Mouse (Mus musculus): ENCODE results near the gene Slc1a4.

GRCm38 (mm10) chr11:20347548-20347947 lies 15.0 kb upstream of the Slc1a4 start:
- no peak for TF ChIP-seq POLR2A (IDR thresholded peaks at IDR 0.05; ENCODE audit: insufficient read length, low read depth)
- no peak for TF ChIP-seq MYOG (IDR thresholded peaks at IDR 0.05; ENCODE audit: control insufficient read depth in 1 of 3, insufficient read depth in 1 of 3, insufficient read length in 2 of 3, low read depth in 2 of 3)
- TF ChIP-seq MAX (IDR thresholded peaks at IDR 0.05; ENCODE audit: low read depth), result no peak
- no peak for TF ChIP-seq USF1 (IDR thresholded peaks at IDR 0.05; ENCODE audit: low read depth)
- TF ChIP-seq TCF12 (IDR thresholded peaks at IDR 0.05; ENCODE audit: insufficient read depth, poor library complexity, severe bottlenecking), result no peak
- TF ChIP-seq CEBPB (IDR thresholded peaks at IDR 0.05; ENCODE audit: insufficient read depth, poor library complexity, severe bottlenecking), result no peak
- TF ChIP-seq TCF3 (IDR thresholded peaks at IDR 0.05; ENCODE audit: insufficient read length, low read depth), result no peak
- TF ChIP-seq E2F4 (IDR thresholded peaks at IDR 0.05; ENCODE audit: insufficient read depth), result no peak
- TF ChIP-seq MYOD1 (IDR thresholded peaks at IDR 0.05; ENCODE audit: control insufficient read depth in 1 of 3, insufficient read length in 2 of 3, low read depth in 2 of 3), result no peak
- no peak for TF ChIP-seq POLR2AphosphoS2 (IDR thresholded peaks at IDR 0.05; ENCODE audit: insufficient read length, low read depth)
- TF ChIP-seq SRF (IDR thresholded peaks at IDR 0.05; ENCODE audit: control insufficient read depth, insufficient read length, low read depth), result no peak

All from myocyte (in vitro differentiated cells).